Mouse (Mus musculus): ENCODE measurements around the gene Vsig10l.

Gene Vsig10l

GRCm38 (mm10) chr7:43462851-43463250 is at the start of gene Vsig10l:
Vsig10l (plus strand) TSS chr7:43463151.
- DNase-seq (ENCODE audit: low read depth, low spot score), result no peak

- DNase-seq (ENCODE audit: low read depth, low spot score), result no peak
Measured at GRCm38 (mm10) chr7:43417298-43417697, 45.7 kb upstream of the Vsig10l start.

- DNase-seq (ENCODE audit: low read depth, low spot score), result peak; percentile 31
Measured at GRCm38 (mm10) chr7:43422995-43423617, 39.8 kb upstream of the Vsig10l start.

- DNase-seq (ENCODE audit: low read depth, low spot score), result no peak
Measured at GRCm38 (mm10) chr7:43423991-43424625, 38.8 kb upstream of the Vsig10l start.

GRCm38 (mm10) chr7:43427406-43427805 is 35.5 kb upstream of the Vsig10l start, which contains the start of gene Lim2:
Lim2 (plus strand) TSS chr7:43427670.
- DNase-seq (ENCODE audit: low read depth, low spot score), result no peak

GRCm38 (mm10) chr7:43429500-43429899 is 33.5 kb upstream of the Vsig10l start:
- no peak for DNase-seq (ENCODE audit: low read depth, low spot score)

GRCm38 (mm10) chr7:43432891-43433290 is 30.1 kb upstream of the Vsig10l start:
- DNase-seq (ENCODE audit: low read depth, low spot score), result no peak

- DNase-seq (ENCODE audit: low read depth, low spot score), result no peak
Measured at GRCm38 (mm10) chr7:43434676-43435075, 28.3 kb upstream of the Vsig10l start.

- DNase-seq (ENCODE audit: low read depth, low spot score), result no peak
Measured at GRCm38 (mm10) chr7:43436341-43437255, 26.4 kb upstream of the Vsig10l start, which contains the start of gene Nkg7. Nkg7 (plus strand) TSS chr7:43437073.

- DNase-seq (ENCODE audit: low read depth, low spot score), result no peak
Measured at GRCm38 (mm10) chr7:43438611-43439010, 24.3 kb upstream of the Vsig10l start.

- DNase-seq (ENCODE audit: low read depth, low spot score), result no peak
Measured at GRCm38 (mm10) chr7:43440482-43440881, 22.5 kb upstream of the Vsig10l start, which contains the start of gene Cldnd2. Cldnd2 (plus strand) TSS chr7:43440782.

GRCm38 (mm10) chr7:43441071-43441470 is 21.9 kb upstream of the Vsig10l start:
- no peak for DNase-seq (ENCODE audit: low read depth, low spot score)

- DNase-seq (ENCODE audit: low read depth, low spot score), result no peak
Measured at GRCm38 (mm10) chr7:43442684-43443083, 20.3 kb upstream of the Vsig10l start.

GRCm38 (mm10) chr7:43443126-43443916 is 19.6 kb upstream of the Vsig10l start:
- DNase-seq (ENCODE audit: low read depth, low spot score), result peak; percentile 71

GRCm38 (mm10) chr7:43443917-43444293 is 19.0 kb upstream of the Vsig10l start, which contains the start of the genes Etfb and Gm45233:
Etfb (plus strand) TSS chr7:43444083.
Gm45233 (plus strand) TSS chr7:43444128.
- DNase-seq (ENCODE audit: low read depth, low spot score), result peak; percentile 92

- DNase-seq (ENCODE audit: low read depth, low spot score), result no peak
Measured at GRCm38 (mm10) chr7:43447801-43448200, 15.2 kb upstream of the Vsig10l start.

- no peak for DNase-seq (ENCODE audit: low read depth, low spot score)
Measured at GRCm38 (mm10) chr7:43448246-43448645, 14.7 kb upstream of the Vsig10l start.

GRCm38 (mm10) chr7:43449811-43450210 is 13.1 kb upstream of the Vsig10l start:
- DNase-seq (ENCODE audit: low read depth, low spot score), result no peak

GRCm38 (mm10) chr7:43451726-43452125 is 11.2 kb upstream of the Vsig10l start:
- no peak for DNase-seq (ENCODE audit: low read depth, low spot score)

GRCm38 (mm10) chr7:43452609-43453008 is 10.3 kb upstream of the Vsig10l start:
- no peak for DNase-seq (ENCODE audit: low read depth, low spot score)
